Mouse (Mus musculus): ENCODE results near the gene Trim3. TPM values are rescaled to one million over a fixed set of nuclear protein-coding genes. Genes with fewer than 3 reads are reported as not detected.

The Trim3 gene
- not detected in 2 replicates for polyA plus RNA-seq (2012; ENCODE audit: insufficient read depth, insufficient read length, low replicate concordance, missing spikeins)

DNA sequence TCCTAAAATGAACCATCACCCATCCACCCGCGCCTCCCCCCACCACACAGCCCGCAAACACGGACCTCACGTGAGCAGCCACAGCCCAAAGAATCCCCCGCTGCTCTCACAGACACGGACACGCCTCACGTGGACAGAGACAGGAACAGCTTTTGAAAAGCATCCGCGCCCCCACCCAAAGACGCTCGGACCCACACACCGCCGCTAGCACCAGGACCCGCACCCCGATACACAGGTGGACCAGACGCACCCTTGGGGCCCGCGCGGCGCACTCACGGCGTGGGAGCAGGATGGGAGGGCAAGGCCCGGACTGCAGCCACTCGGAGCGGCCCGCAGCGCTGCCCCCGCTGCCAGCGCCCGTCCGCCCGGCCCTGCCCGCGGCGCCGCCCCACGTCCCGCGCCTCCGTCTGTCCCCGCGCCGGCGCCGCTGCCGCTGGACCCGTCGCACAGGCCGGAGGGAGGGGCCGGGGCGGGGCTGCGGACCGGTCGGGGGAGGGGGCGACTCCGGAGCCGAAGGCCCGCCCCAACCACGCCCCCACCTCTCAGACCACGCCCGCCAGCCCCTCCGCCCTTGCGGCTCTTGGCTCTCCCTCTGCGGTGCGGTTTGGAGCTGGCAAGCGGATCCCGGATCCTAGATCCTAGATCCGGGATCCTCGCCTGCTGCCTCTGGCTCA is at the start of gene Trim3:
Gene Trim3, minus strand, starts transcription at position 445 of the 674 bp plus-strand sequence.
- peak within 1 kb of the TSS; percentile 63 for H3K4me3 ChIP-seq (ENCODE audit: insufficient read depth, low read depth, low read length)
- WGBS: under 1% methylated on average over 60 of the region's 71 CpGs
- peak within 1 kb of the TSS; percentile 76 for H3K27ac ChIP-seq (ENCODE audit: insufficient read depth, low read depth, low read length)
- TF ChIP-seq CTCF (IDR thresholded peaks at IDR 0.05; ENCODE audit: insufficient read depth, low read depth, low read length) (no peak), POLR2A (IDR thresholded peaks at IDR 0.05; ENCODE audit: insufficient read depth, low read depth, low read length) (peak; percentile 43; the same call in 1 of the 2 replicates)
- H3K4me1 ChIP-seq (ENCODE audit: control insufficient read depth, insufficient read depth, low read length): peaks cover 19% of the 10 kb centered on the region

DNA sequence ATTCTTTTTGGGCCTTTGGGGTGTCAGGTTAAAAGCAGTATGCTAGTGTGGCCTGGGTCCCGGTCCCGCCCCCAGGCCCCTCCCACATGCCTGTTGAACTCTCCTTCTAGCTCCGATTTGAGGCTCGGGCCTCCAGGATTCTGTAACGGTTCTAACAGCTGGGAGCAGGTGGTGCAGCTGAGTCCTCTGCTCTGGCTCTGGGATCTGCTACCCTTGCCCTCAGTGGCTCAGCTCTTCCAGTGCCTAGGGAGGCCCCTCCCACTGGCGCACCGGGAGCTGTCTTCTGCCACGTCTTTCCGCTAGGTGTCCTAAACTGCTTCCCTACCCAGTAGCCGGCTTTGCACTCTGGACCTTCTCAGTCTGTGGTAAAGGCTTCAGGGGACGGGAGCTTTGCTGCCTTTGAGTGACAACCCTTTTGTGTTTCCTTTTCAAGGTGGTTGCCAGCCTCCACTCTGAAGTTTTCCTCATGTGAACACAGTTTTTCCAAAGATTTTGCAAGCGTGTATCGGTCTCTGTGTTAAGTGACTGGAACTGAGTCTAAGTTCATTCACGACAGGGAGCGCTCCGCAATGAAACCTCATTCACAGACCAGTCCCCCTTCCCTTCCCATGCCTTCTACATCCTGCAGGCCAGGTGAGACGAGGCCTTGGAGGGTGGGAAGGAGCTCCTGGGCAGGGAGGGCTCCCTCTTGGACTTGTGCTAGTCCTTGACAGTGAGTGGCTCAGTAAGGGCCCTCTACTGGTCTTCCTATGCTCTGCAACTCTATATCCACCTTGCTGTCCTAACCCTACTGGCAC is 17.5 kb upstream of the Trim3 start, which contains the start of gene Dnhd1:
Gene Dnhd1, plus strand, starts transcription at position 189 of the 797 bp plus-strand sequence.
- Histone ChIP-seq H3K27ac (ENCODE audit: insufficient read depth, low read depth, low read length) (no peak within 1 kb of the TSS), H3K4me1 (ENCODE audit: control insufficient read depth, insufficient read depth, low read length) (peaks cover 7% of the 10 kb centered on the region), H3K4me3 (ENCODE audit: insufficient read depth, low read depth, low read length) (peak within 1 kb of the TSS; percentile 22)
- 2% methylated on average over 17 of the region's 17 CpGs for WGBS
- TF ChIP-seq POLR2A (IDR thresholded peaks at IDR 0.05; ENCODE audit: insufficient read depth, low read depth, low read length) (no peak), CTCF (IDR thresholded peaks at IDR 0.05; ENCODE audit: insufficient read depth, low read depth, low read length) (peak; percentile 52; the same call in 1 of the 2 replicates)

GRCm38 (mm10) chr7:105641936-105642335 is 8.6 kb upstream of the Trim3 start:
- WGBS: 60% methylated on average over 3 of the region's 3 CpGs
- H3K4me1 ChIP-seq (ENCODE audit: control insufficient read depth, insufficient read depth, low read length): peaks cover 11% of the 10 kb centered on the region
- TF ChIP-seq CTCF (IDR thresholded peaks at IDR 0.05; ENCODE audit: insufficient read depth, low read depth, low read length): no peak
- no peak for TF ChIP-seq POLR2A (IDR thresholded peaks at IDR 0.05; ENCODE audit: insufficient read depth, low read depth, low read length)
- no peak overlapping the region for H3K27ac ChIP-seq (ENCODE audit: insufficient read depth, low read depth, low read length)
- H3K4me3 ChIP-seq (ENCODE audit: insufficient read depth, low read depth, low read length): no peak overlapping the region

GRCm38 (mm10) chr7:105640894-105641255 is 7.5 kb upstream of the Trim3 start:
- Histone ChIP-seq H3K4me1 (ENCODE audit: control insufficient read depth, insufficient read depth, low read length) (peaks cover 11% of the 10 kb centered on the region), H3K27ac (ENCODE audit: insufficient read depth, low read depth, low read length) (peak overlapping the region; percentile 84), H3K4me3 (ENCODE audit: insufficient read depth, low read depth, low read length) (peak overlapping the region; percentile 85)
- TF ChIP-seq CTCF (IDR thresholded peaks at IDR 0.05; ENCODE audit: insufficient read depth, low read depth, low read length): no peak
- WGBS: 0% methylated on average over 18 of the region's 18 CpGs

GRCm38 (mm10) chr7:105640233-105640893 is 7.0 kb upstream of the Trim3 start, which contains the start of the genes Arfip2 and Gm45799:
Arfip2 (minus strand) TSS chr7:105640416.
Gm45799 (plus strand) TSS chr7:105640552.
- peak within 1 kb of the TSS; percentile 84 for H3K27ac ChIP-seq (ENCODE audit: insufficient read depth, low read depth, low read length)
- H3K4me3 ChIP-seq (ENCODE audit: insufficient read depth, low read depth, low read length): peak within 1 kb of the TSS; percentile 85
- H3K4me1 ChIP-seq (ENCODE audit: control insufficient read depth, insufficient read depth, low read length): peaks cover 11% of the 10 kb centered on the region
- peak; percentile 63 for TF ChIP-seq POLR2A (IDR thresholded peaks at IDR 0.05; ENCODE audit: insufficient read depth, low read depth, low read length)
- no peak for TF ChIP-seq CTCF (IDR thresholded peaks at IDR 0.05; ENCODE audit: insufficient read depth, low read depth, low read length)
- under 1% methylated on average over 45 of the region's 45 CpGs for WGBS

DNA sequence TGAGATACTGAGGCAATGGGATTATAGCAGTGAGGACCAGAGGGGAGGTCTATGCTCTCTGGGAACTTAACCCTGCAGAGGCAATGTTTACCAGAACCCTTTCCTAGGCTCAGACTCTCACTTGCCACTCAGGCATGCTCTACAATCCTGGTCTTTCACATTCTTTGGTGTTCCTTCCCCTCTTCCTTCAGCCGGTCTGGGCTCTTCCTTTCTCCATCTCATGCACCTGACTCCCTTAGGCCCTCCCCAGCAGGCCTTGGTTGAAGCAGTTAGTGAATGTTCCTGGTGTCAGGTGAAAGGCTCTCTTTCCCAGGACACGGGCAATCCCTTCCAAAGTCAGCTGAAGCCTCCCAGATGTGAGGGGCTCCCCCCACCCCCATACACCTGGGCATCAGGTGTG is 6.4 kb upstream of the Trim3 start, which contains the start of gene Timm10b:
Gene Timm10b, plus strand, starts transcription at position 301 of the 400 bp plus-strand sequence.
- Histone ChIP-seq H3K4me1 (ENCODE audit: control insufficient read depth, insufficient read depth, low read length) (peaks cover 11% of the 10 kb centered on the region), H3K4me3 (ENCODE audit: insufficient read depth, low read depth, low read length) (peak within 1 kb of the TSS; percentile 85), H3K27ac (ENCODE audit: insufficient read depth, low read depth, low read length) (peak within 1 kb of the TSS; percentile 84)
- 1% methylated on average over 2 of the region's 2 CpGs for WGBS
- no peak for TF ChIP-seq CTCF (IDR thresholded peaks at IDR 0.05; ENCODE audit: insufficient read depth, low read depth, low read length)
- TF ChIP-seq POLR2A (IDR thresholded peaks at IDR 0.05; ENCODE audit: insufficient read depth, low read depth, low read length): no peak

DNA sequence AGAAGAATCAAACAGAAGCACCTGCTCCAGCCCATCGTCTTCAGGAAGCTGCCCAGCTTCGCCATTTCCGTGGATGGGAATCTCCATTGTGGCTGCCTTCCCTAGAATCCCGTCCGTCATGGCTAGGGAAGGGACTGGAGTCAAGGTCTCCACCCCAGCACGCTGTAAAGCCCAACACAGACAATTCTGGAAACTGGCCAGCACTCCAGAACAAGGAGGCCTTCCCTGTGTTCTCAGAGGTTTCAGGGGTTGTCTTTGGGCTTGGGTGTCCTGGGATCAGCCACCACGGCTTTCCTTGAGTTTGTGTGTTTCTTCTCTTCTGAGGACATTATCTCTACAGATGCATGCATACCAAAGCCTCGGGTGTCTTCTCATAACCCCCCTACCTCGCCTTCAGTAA is 5.9 kb upstream of the Trim3 start:
- WGBS: 59% methylated on average over 9 of the region's 9 CpGs
- Histone ChIP-seq H3K4me1 (ENCODE audit: control insufficient read depth, insufficient read depth, low read length) (peaks cover 14% of the 10 kb centered on the region), H3K27ac (ENCODE audit: insufficient read depth, low read depth, low read length) (no peak overlapping the region), H3K4me3 (ENCODE audit: insufficient read depth, low read depth, low read length) (peak overlapping the region; percentile 5)
- TF ChIP-seq POLR2A (IDR thresholded peaks at IDR 0.05; ENCODE audit: insufficient read depth, low read depth, low read length) (no peak), CTCF (IDR thresholded peaks at IDR 0.05; ENCODE audit: insufficient read depth, low read depth, low read length) (no peak)

- TF ChIP-seq CTCF (IDR thresholded peaks at IDR 0.05; ENCODE audit: insufficient read depth, low read depth, low read length) (no peak), POLR2A (IDR thresholded peaks at IDR 0.05; ENCODE audit: insufficient read depth, low read depth, low read length) (no peak)
- no peak overlapping the region for H3K4me3 ChIP-seq (ENCODE audit: insufficient read depth, low read depth, low read length)
- peaks cover 16% of the 10 kb centered on the region for H3K4me1 ChIP-seq (ENCODE audit: control insufficient read depth, insufficient read depth, low read length)
- WGBS: 91% methylated on average over 6 of the region's 6 CpGs
- no peak overlapping the region for H3K27ac ChIP-seq (ENCODE audit: insufficient read depth, low read depth, low read length)
Measured at GRCm38 (mm10) chr7:105638776-105639175, 5.4 kb upstream of the Trim3 start.
